Mouse (Mus musculus): ENCODE measurements around the gene H2-Ab1.

The H2-Ab1 gene

DNA sequence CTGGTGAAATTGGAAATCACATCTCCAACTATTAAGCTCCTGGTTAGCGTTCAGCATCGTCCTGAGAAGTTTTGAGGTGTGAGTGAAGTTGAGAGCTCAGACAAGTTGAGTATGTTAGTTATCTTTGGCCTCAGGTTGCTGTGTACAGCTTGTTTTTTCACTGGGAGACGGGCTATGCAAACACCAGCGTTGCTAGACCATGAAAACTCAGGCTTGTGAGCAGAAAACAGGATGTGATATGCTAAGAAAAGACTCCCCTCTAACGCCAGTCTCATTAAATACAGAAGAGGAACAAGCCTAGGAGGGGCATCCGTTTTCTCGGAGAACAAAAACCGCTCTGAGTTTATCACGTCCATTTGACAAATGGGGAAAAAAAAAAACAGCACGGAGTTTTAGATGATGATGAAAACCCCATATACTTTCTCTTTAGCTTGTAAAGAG lies 17.9 kb upstream of the H2-Ab1 start:
- peak; percentile 78 for DNase-seq (ENCODE audit: low read depth)

DNA sequence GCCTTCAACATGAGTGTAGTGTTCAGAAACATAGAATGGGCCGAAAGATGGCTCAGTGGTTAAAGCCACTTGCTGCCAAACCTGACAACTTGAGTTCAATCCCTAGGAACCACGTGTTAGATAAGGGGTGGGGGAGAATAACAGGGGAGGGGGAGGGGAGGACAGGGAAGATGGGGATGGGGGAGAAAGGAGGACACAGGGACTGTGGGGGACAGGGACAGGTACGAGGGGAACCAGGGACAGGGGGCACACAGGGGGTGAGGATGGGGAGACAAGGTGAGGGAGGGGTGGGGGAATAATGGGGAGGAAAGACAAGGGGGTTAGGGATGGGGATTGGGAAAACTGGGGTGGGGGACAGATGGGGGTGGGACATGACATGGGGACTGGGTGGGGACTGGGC lies 17.1 kb upstream of the H2-Ab1 start:
- DNase-seq (ENCODE audit: low read depth) = no peak

DNA sequence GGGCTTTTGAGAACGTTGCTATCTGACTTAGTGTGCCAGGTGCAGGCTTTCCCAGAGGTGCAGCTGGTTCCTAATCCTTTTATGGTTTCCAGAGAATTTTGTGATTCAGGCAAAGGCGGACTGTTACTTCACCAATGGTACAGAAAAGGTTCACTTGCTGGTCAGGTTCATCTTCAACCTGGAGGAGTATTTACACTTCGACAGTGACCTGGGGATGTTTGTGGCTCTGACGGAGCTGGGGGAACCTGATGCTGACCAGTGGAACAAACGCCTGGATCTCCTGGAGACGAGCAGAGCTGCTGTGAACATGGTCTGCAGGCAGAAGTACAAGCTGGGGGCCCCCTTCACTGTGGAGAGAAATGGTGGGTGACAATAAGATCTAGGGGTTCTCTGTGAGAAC lies 16.6 kb upstream of the H2-Ab1 start:
- DNase-seq (ENCODE audit: low read depth) = no peak

DNA sequence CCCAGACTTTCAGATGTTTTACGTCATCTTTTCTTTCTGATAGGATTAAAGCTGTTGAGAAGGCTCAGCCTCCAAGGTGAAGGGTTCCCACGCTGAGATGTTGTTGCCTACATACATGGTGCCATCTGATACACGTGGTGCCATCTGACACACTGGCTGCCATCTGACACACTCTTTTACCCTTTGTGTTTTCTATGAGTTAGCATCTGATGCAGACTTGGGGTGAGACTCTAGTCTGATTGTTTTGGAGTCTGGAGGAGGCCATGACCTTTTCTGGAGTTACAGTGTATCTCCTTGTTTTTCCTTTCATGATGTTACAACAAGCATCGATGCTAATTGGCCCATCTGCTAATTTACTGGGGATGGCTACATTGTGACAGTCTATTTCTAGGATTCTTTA lies 12.8 kb upstream of the H2-Ab1 start:
- DNase-seq (ENCODE audit: low read depth) = no peak

DNA sequence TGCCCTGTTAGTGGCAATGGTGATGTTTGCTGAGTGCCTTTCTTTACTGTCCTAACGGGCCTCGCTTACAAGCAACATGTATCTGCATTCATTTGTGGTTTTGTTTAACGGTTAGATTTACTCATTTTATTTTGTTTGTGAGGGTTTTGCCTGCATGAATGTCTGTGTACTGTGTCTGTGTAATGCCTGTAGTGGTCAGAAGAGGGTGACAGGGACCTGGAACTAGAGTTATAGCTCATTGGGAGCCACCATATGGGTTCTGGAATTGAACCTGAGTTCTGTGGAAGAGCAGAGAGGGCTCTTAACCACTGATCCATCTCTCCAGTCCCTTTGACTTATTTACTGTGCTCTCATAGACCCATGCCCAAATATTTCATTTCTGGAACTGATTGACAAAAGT lies 10.4 kb upstream of the H2-Ab1 start:
- DNase-seq (ENCODE audit: low read depth) = no peak

DNA sequence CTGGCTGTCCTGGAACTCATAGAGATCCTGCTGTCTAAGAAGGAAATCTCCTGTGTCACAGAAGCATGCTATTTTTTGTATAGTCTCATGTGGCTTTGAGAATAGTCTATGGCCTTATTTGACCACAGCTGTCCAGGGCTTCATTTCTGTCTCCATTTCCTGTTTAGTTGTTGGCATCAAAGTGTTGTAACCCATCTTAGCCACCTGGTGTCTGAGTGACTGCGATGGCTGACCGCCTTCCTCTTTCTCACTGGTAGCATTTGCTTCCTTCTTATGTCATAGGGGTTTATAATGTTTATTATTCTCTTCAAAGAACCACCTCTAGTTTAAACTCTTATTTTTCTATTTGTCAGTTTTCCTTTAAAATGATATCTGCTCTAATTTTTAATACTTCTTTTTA lies 8.7 kb upstream of the H2-Ab1 start:
- no peak for DNase-seq (ENCODE audit: low read depth)

DNA sequence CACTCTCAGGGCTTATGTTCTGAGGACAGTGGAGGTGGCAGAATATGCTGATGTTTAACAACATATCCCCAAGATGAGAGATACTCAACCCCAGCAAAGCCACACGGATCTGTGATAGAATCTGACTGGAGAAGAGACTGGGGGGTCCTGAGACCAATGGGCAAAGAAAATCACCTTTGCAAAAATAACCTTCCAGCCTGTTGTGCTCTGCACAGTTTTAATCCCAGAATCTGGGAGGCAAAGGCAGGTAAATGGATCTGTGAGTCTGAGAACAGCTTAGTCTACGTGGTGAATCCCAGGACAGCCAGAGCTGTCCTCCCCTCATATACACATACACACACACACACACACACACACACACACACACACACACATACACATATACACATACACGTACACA lies 8.1 kb upstream of the H2-Ab1 start:
- DNase-seq (ENCODE audit: low read depth) = no peak

DNA sequence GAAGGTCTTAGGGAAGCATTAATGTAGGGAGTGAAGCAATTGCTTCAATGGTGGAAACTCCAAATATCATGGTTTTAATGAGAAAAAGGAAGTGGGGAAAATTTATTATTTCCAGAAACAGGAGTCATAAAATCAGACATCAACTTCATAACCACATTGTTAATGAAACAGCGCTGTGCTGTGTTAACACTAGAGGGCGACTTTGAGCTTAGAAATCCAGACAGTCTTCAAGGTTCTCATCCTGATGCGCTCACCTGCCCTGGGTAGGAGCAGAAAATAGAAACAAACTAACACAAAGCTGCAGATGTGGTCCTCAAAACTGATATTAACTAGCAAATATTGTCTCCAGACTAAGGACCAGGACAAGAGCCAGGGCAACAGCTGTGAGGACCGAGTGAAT lies 7.6 kb upstream of the H2-Ab1 start:
- peak; percentile 84 for DNase-seq (ENCODE audit: low read depth)

DNA sequence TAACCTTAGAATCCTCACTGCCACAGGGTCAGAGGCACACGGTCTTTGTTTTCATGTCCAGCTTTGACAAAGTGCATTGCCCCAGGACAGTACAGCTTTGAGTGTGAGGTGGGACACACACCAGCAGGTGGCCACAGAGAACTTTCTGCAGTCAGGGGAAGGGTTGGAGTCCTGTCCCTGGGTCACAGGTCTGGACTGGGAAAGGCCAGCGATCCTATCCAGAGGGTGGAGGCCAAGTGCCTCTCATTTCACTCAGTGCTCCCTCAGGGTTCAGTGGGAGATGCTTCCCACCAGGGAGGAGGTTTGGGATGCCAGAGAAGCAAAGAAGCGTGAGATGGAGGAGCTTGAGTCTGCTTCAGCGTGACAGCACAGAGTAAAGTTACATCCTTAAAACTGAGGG lies 5.8 kb upstream of the H2-Ab1 start:
- DNase-seq (ENCODE audit: low read depth) = no peak

DNA sequence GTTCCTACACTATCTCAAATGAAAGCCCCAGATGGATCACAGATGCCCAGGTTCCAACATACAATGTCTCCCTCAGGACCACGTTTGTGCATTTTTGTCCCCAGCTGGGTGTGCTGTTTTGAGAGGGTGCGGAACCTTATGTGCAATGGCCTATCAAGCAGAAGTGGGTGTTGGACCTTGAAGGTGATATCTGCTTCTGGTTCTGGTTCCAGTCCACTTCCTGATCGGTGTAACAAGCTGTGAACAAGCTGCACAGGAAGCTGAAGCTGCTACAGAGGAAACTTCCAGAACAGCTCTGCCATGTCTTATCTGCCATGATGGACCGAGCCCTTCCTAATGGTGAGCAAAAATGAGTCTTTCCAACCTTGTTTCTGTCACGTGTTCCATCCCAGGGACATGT lies 988 bp upstream of the H2-Ab1 start:
- no peak for DNase-seq (ENCODE audit: low read depth)

DNA sequence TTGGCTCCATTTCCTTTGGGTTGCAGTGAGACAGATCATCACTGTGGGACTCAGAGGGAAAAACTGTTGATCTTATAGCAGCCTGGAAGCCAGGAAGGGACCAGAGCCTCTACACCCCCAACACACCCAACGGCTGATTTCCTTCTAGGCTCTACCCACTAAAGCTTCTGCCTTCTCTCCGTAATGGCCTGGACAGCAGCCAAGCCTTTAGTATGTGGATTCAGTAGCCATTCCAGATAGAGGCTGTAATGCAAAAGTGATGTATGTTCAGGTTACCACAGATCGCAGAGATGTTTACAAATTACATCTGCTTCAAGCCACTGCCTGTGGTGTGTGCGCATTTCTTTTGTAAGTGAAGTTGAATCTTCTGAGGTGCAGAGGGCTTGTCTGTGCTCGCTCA lies 3.1 kb downstream of the H2-Ab1 start:
- no peak for DNase-seq (ENCODE audit: low read depth)

DNA sequence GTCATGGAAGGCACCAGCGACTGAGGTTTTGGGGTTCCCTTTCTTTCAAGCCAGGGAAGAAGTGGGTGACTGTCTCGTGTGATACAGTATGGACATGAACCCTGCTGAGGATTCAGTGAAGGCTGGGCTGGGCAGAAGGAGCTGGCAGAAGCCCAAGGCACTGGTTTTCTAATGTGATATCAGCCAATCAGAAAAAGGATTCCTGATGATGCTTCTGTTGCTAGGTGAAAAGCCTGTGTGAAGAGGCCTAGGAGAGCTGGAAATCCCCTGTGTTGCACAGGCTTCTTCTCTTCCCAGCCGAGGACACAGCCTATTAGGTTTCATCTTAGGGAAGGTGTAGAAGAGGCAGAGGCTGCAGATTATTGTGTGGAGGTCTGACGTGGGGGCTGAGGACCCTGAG lies 4.0 kb downstream of the H2-Ab1 start:
- DNase-seq (ENCODE audit: low read depth) = peak; percentile 91

DNA sequence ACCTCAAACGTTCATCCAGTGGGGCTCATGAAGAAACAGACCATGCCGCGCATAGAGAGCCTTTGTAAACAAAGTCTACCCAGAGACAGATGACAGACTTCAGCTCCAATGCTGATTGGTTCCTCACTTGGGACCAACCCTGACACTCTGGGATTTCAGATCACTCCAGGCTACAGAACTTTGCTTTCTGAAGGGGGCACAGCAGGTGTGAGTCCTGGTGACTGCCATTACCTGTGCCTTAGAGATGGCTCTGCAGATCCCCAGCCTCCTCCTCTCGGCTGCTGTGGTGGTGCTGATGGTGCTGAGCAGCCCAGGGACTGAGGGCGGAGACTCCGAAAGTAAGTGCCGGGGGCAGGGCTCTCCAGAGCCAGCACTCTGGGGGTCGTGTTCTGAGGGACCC lies 5.6 kb downstream of the H2-Ab1 start:
- peak; percentile 95 for DNase-seq (ENCODE audit: low read depth)

DNA sequence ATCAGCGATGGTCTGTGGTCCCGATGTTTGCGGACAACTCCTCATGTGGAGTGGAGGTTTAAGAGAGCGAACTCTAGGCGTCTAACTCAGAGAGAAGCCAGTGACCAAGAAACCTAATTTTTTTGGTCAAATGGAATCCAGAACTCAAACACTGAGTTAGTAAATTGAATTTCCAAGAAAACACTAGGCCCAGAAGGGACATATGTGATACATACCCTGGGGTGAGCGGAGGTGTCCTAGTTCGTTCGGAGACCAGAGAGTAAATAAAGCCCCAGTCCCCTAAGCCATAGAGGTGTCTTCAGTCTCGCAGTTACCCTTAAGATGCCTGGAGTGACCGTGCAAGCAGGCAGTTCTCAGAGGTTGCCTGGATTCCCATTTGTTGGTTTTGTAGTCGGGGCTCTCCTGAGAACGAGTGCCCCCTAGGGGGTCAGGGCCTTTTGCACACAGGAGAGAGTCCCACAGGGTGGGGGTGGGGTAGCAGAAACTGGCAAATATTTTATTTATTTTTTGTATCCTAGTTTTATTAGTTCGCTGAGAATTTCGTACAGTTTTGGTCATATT lies 6.4 kb downstream of the H2-Ab1 start:
- DNase-seq (ENCODE audit: low read depth) = peak; percentile 52

DNA sequence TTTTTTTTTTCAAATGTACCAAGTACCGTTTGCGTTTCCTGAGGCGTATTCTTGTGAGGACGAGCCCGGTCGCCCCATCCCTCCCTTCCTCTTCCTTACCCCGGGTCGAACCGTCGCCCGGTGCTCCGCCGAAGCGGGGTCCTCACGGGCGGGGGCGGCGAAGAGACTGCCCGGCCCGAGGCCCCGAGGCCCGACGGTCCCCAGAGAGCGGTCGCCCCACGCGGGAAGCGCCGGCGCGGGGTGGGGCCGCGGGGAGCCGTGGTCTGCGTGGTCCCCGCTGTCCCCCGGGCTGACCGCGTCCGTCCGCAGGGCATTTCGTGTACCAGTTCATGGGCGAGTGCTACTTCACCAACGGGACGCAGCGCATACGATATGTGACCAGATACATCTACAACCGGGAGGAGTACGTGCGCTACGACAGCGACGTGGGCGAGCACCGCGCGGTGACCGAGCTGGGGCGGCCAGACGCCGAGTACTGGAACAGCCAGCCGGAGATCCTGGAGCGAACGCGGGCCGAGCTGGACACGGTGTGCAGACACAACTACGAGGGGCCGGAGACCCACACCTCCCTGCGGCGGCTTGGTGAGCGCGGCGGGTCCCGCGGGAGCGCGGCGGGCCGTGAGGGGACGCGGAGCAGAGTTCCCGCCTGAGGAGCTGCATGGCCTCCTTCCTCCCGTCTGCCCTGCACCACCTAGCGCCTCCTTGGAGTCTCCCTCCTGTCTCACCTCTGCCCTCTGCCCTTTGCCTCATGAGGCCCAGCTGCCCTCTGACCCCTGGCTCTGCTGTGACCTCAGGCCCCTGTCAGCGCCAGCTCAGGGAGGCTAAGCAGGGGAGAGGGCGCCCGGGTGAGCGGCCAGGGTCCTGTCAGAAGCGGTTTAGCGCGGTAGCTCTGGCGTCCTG lies 7.2 kb downstream of the H2-Ab1 start:
- peak; percentile 56 for DNase-seq (ENCODE audit: low read depth)

DNA sequence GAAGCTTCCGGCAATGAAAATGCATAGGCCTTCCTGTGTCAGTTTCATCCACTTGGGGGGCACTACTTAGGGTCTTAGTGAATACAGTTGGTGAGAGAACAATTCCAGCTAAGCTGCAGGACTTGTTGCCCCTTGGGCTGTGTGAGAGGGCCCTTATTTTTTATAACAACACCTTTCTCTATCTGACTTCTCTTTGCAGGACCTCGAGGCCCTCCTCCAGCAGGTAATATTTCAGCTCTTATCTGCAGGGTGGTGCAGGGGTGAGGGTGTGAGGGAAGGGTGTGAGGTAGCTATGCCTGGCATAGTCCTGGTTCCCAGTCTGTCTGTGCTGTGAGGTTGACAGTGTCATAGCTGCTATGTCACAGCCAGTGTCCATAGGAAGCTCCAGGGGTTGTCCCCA lies 10.8 kb downstream of the H2-Ab1 start:
- no peak for DNase-seq (ENCODE audit: low read depth)

DNA sequence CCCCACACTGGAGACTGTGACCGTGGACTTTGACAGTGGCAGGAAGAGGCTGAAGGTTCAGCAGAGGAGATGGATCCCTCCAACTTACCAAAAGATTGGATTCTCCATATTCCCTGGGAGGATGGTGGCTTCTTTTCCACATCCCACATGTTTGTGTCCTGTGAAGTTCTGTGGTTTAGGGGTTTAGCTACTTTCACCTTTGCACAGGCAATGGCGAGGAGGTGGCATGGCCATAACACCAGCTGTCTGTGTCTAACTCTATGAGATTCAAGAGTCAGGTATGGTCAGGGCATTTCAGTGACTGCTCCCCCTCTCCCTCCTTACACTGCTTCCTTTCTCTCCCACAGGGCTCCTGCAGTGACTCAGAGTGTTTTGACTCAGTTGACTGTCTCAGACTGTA lies 11.3 kb downstream of the H2-Ab1 start:
- no peak for DNase-seq (ENCODE audit: low read depth)

DNA sequence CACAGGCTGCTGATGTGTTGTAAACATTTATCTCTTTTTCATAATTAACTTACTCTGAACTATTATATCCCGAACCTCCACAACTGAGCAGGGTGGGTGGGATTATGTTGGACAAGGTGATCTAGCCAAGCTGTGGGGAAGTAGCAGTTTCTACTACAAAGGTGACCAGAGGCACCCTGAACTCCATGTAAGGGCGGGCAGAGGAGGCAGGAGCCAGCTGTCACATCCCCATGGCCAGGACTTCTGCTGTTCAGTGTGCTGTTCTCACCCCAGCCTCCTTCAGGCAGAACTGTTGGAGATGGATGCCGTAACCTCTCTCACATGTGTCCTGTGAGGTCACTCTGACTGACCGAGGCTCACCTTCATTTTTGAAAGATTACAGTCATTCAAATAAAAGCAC lies 12.3 kb downstream of the H2-Ab1 start:
- DNase-seq (ENCODE audit: low read depth) = no peak

DNA sequence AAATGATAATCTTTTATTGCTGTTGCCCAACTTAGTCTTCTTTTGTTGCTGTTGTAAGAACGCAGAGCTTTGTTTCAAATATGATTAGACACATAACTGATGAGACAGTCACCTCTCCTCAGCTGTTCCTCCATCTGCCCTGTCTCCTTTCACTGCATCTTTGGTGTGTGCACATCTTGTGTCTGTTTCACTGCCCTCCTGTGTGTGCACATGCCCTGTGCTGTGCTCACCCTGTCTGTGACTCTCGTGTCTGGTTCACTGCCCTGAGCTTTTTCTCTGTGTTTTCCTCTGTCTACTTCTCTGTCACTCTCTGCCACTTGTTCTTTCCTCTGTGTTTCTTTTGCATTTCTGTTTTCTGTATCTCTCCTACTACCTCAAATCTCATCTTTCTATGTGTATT lies 12.7 kb downstream of the H2-Ab1 start:
- DNase-seq (ENCODE audit: low read depth) = no peak

DNA sequence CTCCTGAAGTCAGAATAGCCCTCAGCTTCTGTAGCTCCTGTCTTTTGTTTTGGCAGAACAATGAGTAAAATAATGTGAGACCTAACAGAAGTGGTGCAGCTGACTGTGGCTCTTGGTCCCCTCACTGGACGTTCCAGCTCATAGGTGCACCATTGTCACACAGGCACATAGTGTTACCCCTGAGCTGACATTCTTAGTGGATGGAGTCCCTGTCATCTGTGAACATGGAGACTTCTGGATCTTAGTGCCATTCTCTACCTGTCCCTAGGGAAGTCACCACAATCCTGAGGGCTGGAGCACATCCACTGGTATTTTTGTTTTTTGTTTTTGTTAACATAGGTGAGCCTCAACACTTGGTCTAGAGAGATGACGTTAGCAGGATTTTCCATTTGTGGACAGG lies 13.5 kb downstream of the H2-Ab1 start:
- DNase-seq (ENCODE audit: low read depth) = no peak

DNA sequence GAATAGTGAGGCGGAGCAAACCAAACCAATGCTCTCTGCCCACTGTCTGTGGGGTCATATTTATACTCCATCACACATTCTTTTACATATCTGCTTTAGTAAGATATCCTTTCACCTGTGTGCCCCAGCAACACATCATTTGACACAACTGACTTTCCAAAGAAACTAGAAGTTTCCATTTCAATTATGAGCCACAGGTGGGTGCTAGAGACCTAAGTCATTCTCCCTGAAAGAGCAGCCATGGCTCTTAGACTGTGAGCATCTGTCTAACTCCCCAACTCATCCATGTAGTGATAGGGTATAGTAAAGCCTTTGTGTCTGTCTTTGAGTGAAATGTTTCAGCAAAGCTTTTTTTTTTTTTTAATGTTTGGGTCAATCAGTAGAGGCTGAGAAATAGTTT lies 14.6 kb downstream of the H2-Ab1 start:
- no peak for DNase-seq (ENCODE audit: low read depth)

DNA sequence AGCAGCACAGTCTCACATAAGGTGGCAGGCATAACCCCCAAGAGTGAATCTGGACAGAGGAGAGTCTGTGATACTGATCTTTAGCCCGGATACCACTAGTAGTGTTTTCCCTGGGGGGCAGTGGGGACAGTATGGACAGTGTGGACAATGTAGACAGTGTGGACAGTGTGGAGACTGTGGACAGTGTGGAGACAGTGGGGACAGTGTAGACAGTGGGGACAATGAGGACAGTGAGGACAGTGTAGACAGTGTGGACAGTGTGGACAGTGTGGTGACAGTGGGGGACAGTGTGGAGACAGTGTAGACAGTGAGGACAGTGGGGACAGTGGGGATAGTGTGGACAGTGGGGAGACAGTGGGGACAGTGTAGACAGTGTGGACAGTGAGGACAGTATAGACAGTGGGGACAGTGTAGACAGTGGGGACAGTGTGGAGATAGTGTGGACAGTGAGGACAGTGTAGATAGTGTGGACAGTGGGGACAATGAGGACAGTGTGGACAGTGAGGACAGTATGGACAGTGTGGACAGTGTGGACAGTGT lies 23.1 kb downstream of the H2-Ab1 start:
- no peak for DNase-seq (ENCODE audit: low read depth)

DNA sequence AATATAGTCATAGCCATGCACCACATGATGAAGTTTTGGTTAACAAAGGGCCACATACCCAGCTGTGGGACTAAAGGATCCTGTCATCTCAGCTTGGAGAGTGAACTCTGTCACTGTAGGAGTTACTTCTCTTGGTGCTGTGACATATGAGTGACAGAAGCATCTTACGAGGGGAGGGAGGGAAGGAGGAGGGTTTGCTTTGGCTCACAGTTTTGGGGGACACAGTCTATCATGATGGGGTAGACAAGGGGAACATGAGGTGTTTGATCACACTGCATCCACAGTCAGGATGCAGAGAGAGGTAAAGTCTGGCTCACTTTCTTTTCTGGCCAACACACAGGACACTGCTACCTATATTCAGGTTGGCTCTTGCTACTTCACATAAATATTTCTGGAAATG lies 24.3 kb downstream of the H2-Ab1 start:
- DNase-seq (ENCODE audit: low read depth) = no peak

DNA sequence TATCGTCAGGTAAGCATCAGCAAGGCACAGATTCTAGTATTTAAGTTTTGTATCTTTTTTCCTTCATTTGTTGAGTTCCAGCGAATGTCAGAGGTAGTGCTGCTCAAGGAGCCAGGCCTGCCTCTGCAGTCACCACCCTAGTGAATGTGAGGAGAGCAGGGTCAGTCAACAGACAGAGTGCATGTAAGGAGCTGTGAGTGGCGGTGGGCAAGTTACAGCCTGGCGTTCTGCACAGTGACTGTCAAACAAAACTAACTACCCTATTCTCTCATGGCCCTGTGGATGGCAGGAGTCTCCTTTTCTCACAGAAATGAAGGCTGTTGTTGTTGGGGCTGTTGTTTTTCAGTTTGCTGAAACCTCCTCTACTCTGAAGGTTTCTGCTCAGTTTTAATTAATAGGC lies 27.9 kb downstream of the H2-Ab1 start:
- DNase-seq (ENCODE audit: low read depth) = no peak

Data from naive thymus-derived CD4-positive, alpha-beta T cell, adult 2 months (primary cell).